Mouse (Mus musculus) neural tube, embryonic 11.5 days (tissue): ENCODE measurements at regions not wholly inside any gene's neighbourhood (a gene's known extent, or its start where the extent isn't known, plus 50 kb on each side); places are given as distances from the start of the nearest gene placed in this dataset.

Experiments
- ATAC-seq: fragments of 200-750 bp; cut with Nextera tagmentation; 2 replicates; pipeline ENCODE4 v1.8.0; 2017; ENCODE audit warnings: moderate number of reproducible peaks, mild to moderate bottlenecking, moderate TSS enrichment, moderate library complexity; ENCODE audit not compliant: insufficient read depth, low FRiP score, low TSS enrichment
- DNase-seq: peaks from one replicate; pipeline ENCODE4 v3.0.0-alpha.2; 2015; ENCODE audit warnings: low spot score
- H3K27ac ChIP-seq: fragments of 300-500 bp; sonication (generic); 2 replicates; pipeline ENCODE4 v1.5.1; 2014; ENCODE audit warnings: low read depth, mild to moderate bottlenecking, low read length
- H3K27me3 ChIP-seq: fragments of 300-500 bp; sonication (generic); 2 replicates; pipeline ENCODE4 v1.6.1; 2014; ENCODE audit warnings: mild to moderate bottlenecking, low read length, mixed read lengths; ENCODE audit not compliant: control insufficient read depth, insufficient read depth
- H3K36me3 ChIP-seq: fragments of 300-500 bp; sonication (generic); 2 replicates; pipeline ENCODE4 v1.6.1; 2014; ENCODE audit warnings: mild to moderate bottlenecking, low read length, moderate library complexity, mixed read lengths; ENCODE audit not compliant: control insufficient read depth, insufficient read depth
- H3K4me1 ChIP-seq: fragments of 300-500 bp; sonication (generic); 2 replicates; pipeline ENCODE4 v1.6.1; 2014; ENCODE audit warnings: low read length, mixed read lengths; ENCODE audit not compliant: control insufficient read depth, insufficient read depth
- H3K4me2 ChIP-seq: fragments of 300-500 bp; sonication (generic); 2 replicates; pipeline ENCODE4 v1.6.1; 2014; ENCODE audit warnings: low read depth, mild to moderate bottlenecking, moderate library complexity
- H3K4me3 ChIP-seq: fragments of 300-500 bp; sonication (generic); 2 replicates; pipeline ENCODE4 v1.5.1; 2014; ENCODE audit warnings: low read depth, low read length
- H3K9ac ChIP-seq: fragments of 300-500 bp; sonication (generic); 2 replicates; pipeline ENCODE4 v1.6.1; 2014; ENCODE audit warnings: mild to moderate bottlenecking, low read length
- H3K9me3 ChIP-seq: fragments of 300-500 bp; sonication (generic); 2 replicates; pipeline ENCODE4 v1.6.1; 2016; ENCODE audit warnings: low read length; ENCODE audit not compliant: control insufficient read depth
- WGBS: fragments of 180-500 bp; shearing (Covaris S2); extraction: QIAGEN DNeasy Blood & Tissue Kit; methylation state at CpG from one replicate; pipeline ENCODE4 v1.1.7; 2014; 5-methylcytosine and 5-hydroxymethylcytosine counted together

- WGBS = 82% methylated on average over 3 of the region's 3 CpGs
- Histone ChIP-seq H3K9me3 (no peaks in the 10 kb centered on the region), H3K4me3 (no peak overlapping the region), H3K4me1 (no peaks in the 10 kb centered on the region), H3K27ac (no peak overlapping the region), H3K36me3 (no peaks in the 10 kb centered on the region), H3K9ac (no peak overlapping the region), H3K4me2 (no peak overlapping the region), H3K27me3 (no peaks in the 10 kb centered on the region)
- DNase-seq = no peak
- ATAC-seq = no peak
Measured at GRCm38 (mm10) chr14:110171162-110172117, 583.5 kb downstream of the Slitrk6 start.

- WGBS = 20% methylated on average over 5 of the region's 5 CpGs
Measured at GRCm38 (mm10) chr14:110168632-110169031, 586.3 kb downstream of the Slitrk6 start.

GRCm38 (mm10) chr14:110128265-110128664, 626.7 kb downstream of the Slitrk6 start:
- H3K36me3 ChIP-seq = no peaks in the 10 kb centered on the region
- WGBS = 79% methylated on average over 5 of the region's 5 CpGs
- no peak for ATAC-seq

More at GRCm38 (mm10) chr14:110168632-110169031, 586.3 kb downstream of the Slitrk6 start:
- Histone ChIP-seq H3K27ac (no peak overlapping the region), H3K4me1 (no peaks in the 10 kb centered on the region), H3K9me3 (no peaks in the 10 kb centered on the region), H3K4me2 (no peak overlapping the region), H3K27me3 (no peaks in the 10 kb centered on the region), H3K9ac (no peak overlapping the region), H3K36me3 (no peaks in the 10 kb centered on the region), H3K4me3 (no peak overlapping the region)
- DNase-seq (no peak), ATAC-seq (no peak)

GRCm38 (mm10) chr14:110125936-110126710, 628.8 kb downstream of the Slitrk6 start:
- 74% methylated on average over 6 of the region's 6 CpGs for WGBS
- no peak overlapping the region for H3K4me2 ChIP-seq
- H3K4me1 ChIP-seq = no peaks in the 10 kb centered on the region
- no peaks in the 10 kb centered on the region for H3K27me3 ChIP-seq
- H3K9ac ChIP-seq = no peak overlapping the region
- H3K36me3 ChIP-seq = no peaks in the 10 kb centered on the region
- DNase-seq = no peak
- no peak overlapping the region for H3K4me3 ChIP-seq
- no peak overlapping the region for H3K27ac ChIP-seq
- ATAC-seq = no peak
- no peaks in the 10 kb centered on the region for H3K9me3 ChIP-seq

More at GRCm38 (mm10) chr14:110128265-110128664, 626.7 kb downstream of the Slitrk6 start:
- DNase-seq = no peak
- Histone ChIP-seq H3K4me3 (no peak overlapping the region), H3K9ac (no peak overlapping the region), H3K27ac (no peak overlapping the region), H3K4me1 (no peaks in the 10 kb centered on the region), H3K4me2 (no peak overlapping the region), H3K27me3 (no peaks in the 10 kb centered on the region), H3K9me3 (no peaks in the 10 kb centered on the region)

- Histone ChIP-seq H3K27me3 (no peaks in the 10 kb centered on the region), H3K4me1 (no peaks in the 10 kb centered on the region), H3K9me3 (no peaks in the 10 kb centered on the region), H3K9ac (no peak overlapping the region), H3K27ac (no peak overlapping the region), H3K4me2 (no peak overlapping the region), H3K4me3 (no peak overlapping the region), H3K36me3 (no peaks in the 10 kb centered on the region)
- WGBS = 93% methylated on average over 3 of the region's 3 CpGs
- 0 out of 2 replicates have a peak, but pooled peaks have one; percentile 43 for ATAC-seq
- no peak for DNase-seq
Measured at GRCm38 (mm10) chr14:110122710-110123109, 632.2 kb downstream of the Slitrk6 start.

- no peaks in the 10 kb centered on the region for H3K27me3 ChIP-seq
- WGBS = 86% methylated on average over 4 of the region's 4 CpGs
- no peaks in the 10 kb centered on the region for H3K9me3 ChIP-seq
- H3K9ac ChIP-seq = no peak overlapping the region
- no peak overlapping the region for H3K27ac ChIP-seq
- no peaks in the 10 kb centered on the region for H3K4me1 ChIP-seq
- H3K4me2 ChIP-seq = no peak overlapping the region
- H3K4me3 ChIP-seq = no peak overlapping the region
- no peak for DNase-seq
- ATAC-seq = no peak
- H3K36me3 ChIP-seq = no peaks in the 10 kb centered on the region
Measured at GRCm38 (mm10) chr14:110115578-110115977, 639.4 kb downstream of the Slitrk6 start.

GRCm38 (mm10) chr14:110100852-110101251, 654.1 kb downstream of the Slitrk6 start:
- Histone ChIP-seq H3K27ac (no peak overlapping the region), H3K9ac (no peak overlapping the region), H3K4me2 (no peak overlapping the region), H3K36me3 (no peaks in the 10 kb centered on the region), H3K9me3 (no peaks in the 10 kb centered on the region), H3K27me3 (no peaks in the 10 kb centered on the region), H3K4me3 (no peak overlapping the region), H3K4me1 (no peaks in the 10 kb centered on the region)
- DNase-seq = no peak
- ATAC-seq = no peak
- 79% methylated on average over 4 of the region's 4 CpGs for WGBS

GRCm38 (mm10) chr14:110078351-110078750, 676.6 kb downstream of the Slitrk6 start:
- Histone ChIP-seq H3K27ac (no peak overlapping the region), H3K4me2 (no peak overlapping the region), H3K9me3 (no peaks in the 10 kb centered on the region), H3K36me3 (no peaks in the 10 kb centered on the region), H3K4me1 (no peaks in the 10 kb centered on the region), H3K27me3 (no peaks in the 10 kb centered on the region), H3K4me3 (no peak overlapping the region), H3K9ac (no peak overlapping the region)
- ATAC-seq = no peak
- DNase-seq = no peak
- WGBS = 76% methylated on average over 6 of the region's 6 CpGs
